Mouse (Mus musculus): Measurements from ENCODE around the gene Tmem189. TPM values are rescaled to one million over a fixed set of nuclear protein-coding genes. Genes with fewer than 3 reads are reported as not detected.

Tmem189 gene
- polyA plus RNA-seq (2015; fragmentation: Nextera tagmentation; extraction: Ambion mirVana), result 40.1 and 41.9 TPM in 2 replicates

DNA sequence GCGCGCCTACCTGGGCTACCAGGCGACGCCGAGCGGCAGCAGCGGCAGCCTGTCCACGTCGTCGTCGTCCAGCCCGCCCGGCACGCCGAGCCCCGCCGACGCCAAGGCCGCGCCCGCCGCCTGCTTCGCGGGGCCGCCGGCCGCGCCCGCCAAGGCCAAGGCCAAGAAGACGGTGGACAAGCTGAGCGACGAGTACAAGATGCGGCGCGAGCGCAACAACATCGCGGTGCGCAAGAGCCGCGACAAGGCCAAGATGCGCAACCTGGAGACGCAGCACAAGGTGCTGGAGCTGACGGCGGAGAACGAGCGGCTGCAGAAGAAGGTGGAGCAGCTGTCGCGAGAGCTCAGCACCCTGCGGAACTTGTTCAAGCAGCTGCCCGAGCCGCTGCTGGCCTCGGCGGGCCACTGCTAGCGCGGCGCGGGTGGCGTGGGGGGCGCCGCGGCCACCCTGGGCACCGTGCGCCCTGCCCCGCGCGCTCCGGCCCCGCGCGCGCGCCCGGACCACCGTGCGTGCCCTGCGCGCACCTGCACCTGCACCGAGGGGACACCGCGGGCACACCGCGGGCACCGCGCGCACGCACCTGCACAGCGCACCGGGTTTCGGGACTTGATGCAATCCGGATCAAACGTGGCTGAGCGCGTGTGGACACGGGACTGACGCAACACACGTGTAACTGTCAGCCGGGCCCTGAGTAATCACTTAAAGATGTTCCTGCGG lies at the start of gene Tmem189:
Gene Tmem189, minus strand, starts transcription at position 322 of the 718 bp plus-strand sequence.
- under 1% methylated on average over 80 of the region's 99 CpGs for WGBS
- Histone ChIP-seq H3K4me1 (replicated peaks) (peaks cover 20% of the 10 kb centered on the region), H3K4me2 (peak within 1 kb of the TSS; percentile 70), H3K4me3 (peak within 1 kb of the TSS; percentile 55), H3K27ac (replicated peaks) (no peak within 1 kb of the TSS), H3K36me3 (no peaks in the 10 kb centered on the region), H3K9ac (peak within 1 kb of the TSS; percentile 65), H3K9me3 (no peaks in the 10 kb centered on the region), H3K27me3 (peaks cover 79% of the 10 kb centered on the region)
- 0 out of 2 replicates have a peak, but pooled peaks have one; percentile 23 for ATAC-seq (ENCODE audit: low read depth)

DNA sequence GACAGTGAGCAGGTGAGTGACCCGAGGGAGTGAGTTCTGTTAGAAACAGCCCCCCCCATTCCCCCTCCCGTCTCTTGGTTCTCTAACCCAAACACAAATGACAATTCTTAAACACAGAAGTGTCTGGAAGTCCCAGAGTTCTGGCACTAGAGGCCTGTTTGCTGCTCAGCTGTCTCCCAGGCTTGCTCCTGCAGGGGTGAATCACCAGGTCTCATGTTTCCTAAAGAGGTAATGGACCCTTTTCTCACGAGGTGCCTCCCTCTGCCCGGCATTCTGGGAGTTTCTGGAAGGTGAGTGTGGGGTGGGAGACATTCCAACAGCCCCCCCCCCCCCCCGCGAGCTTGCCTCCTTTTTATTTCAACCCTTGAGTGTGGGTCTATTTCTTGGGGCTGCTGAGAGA lies 49.4 kb upstream of the Tmem189 start:
- WGBS, result 52% methylated on average over 6 of the region's 6 CpGs
- Histone ChIP-seq H3K9ac (no peak overlapping the region), H3K4me2 (no peak overlapping the region), H3K4me3 (no peak overlapping the region), H3K9me3 (no peaks in the 10 kb centered on the region), H3K27me3 (no peaks in the 10 kb centered on the region), H3K27ac (replicated peaks) (no peak overlapping the region), H3K36me3 (no peaks in the 10 kb centered on the region), H3K4me1 (replicated peaks) (no peaks in the 10 kb centered on the region; the same call in 1 of the 2 replicates)
- no peak for ATAC-seq (ENCODE audit: low read depth)

DNA sequence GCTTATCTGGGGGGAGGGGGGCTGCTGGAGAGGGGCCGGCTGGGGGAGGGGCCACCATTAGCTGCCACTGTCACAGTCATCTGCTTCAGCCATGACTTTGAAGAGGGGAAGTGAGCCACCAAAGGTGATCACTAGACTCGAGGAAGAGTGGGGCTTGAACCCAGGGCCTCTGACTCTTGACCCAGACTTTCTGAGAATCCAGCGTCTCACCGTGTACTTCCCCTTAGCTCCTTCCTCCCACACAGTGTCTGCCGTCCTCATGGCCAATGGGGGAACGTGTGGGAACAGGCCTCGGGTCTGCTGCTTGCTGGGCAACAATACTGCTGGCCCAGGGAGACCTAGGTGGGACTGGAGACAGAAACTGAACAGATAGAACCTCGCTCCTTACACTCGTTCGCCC lies 45.2 kb upstream of the Tmem189 start:
- H3K9ac ChIP-seq, result no peak overlapping the region
- no peaks in the 10 kb centered on the region for H3K27me3 ChIP-seq
- no peaks in the 10 kb centered on the region for H3K4me1 ChIP-seq (replicated peaks)
- 73% methylated on average over 10 of the region's 10 CpGs for WGBS
- H3K36me3 ChIP-seq, result no peaks in the 10 kb centered on the region
- no peak overlapping the region for H3K27ac ChIP-seq (replicated peaks)
- H3K9me3 ChIP-seq, result no peaks in the 10 kb centered on the region
- H3K4me3 ChIP-seq, result no peak overlapping the region
- ATAC-seq (ENCODE audit: low read depth), result no peak
- no peak overlapping the region for H3K4me2 ChIP-seq

DNA sequence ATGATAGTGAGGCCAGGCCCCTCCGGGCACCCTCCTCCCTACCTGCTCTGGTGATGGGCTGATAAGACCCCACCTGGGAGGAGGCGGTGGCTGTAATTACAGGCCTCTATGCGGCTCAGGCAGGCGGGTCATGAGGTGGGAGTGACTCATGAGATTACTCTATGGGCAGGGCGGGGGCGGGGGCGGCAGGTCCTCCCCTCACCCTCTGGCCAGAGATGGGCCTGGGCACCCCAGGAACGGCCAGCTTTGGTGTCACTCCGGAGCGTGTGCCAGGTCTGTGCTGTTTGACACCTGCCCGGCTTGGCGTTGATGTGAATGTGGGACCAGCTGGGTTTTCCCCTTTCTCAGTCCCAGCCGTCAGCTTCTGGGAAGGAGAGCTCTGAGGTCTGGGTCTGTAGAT lies 41.5 kb upstream of the Tmem189 start:
- no peak for ATAC-seq (ENCODE audit: low read depth)
- WGBS, result 68% methylated on average over 13 of the region's 13 CpGs
- Histone ChIP-seq H3K27ac (replicated peaks) (no peak overlapping the region), H3K9ac (no peak overlapping the region), H3K4me1 (replicated peaks) (peaks cover 9% of the 10 kb centered on the region; the same call in 1 of the 2 replicates), H3K4me3 (no peak overlapping the region), H3K36me3 (no peaks in the 10 kb centered on the region), H3K4me2 (no peak overlapping the region), H3K9me3 (no peaks in the 10 kb centered on the region), H3K27me3 (no peaks in the 10 kb centered on the region)

DNA sequence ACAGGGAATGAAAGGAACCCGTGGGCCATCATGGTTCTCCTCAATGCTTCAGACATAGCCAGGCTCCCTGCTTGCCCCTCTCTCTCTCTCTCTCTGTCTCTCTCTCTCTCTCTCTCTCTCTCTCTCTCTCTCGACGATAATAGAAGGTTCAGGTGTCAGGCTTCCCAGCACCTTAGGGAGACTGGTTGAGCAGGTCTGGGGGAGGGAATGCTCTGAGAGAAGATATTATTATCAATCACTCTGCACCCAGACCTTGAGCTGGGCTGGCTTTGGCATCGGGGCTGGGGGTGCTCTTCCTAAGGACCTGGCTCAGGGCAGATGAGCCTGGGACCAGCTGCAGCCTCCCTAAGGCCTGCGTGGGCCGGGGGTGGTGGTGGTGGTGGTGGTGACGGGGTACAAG lies 40.4 kb upstream of the Tmem189 start:
- peaks cover 9% of the 10 kb centered on the region; the same call in 1 of the 2 replicates for H3K4me1 ChIP-seq (replicated peaks)
- WGBS, result 80% methylated on average over 7 of the region's 7 CpGs
- no peak overlapping the region for H3K4me3 ChIP-seq
- ATAC-seq (ENCODE audit: low read depth), result no peak
- H3K27me3 ChIP-seq, result no peaks in the 10 kb centered on the region
- H3K27ac ChIP-seq (replicated peaks), result no peak overlapping the region
- H3K4me2 ChIP-seq, result no peak overlapping the region
- H3K9ac ChIP-seq, result no peak overlapping the region
- H3K9me3 ChIP-seq, result no peaks in the 10 kb centered on the region
- H3K36me3 ChIP-seq, result no peaks in the 10 kb centered on the region

DNA sequence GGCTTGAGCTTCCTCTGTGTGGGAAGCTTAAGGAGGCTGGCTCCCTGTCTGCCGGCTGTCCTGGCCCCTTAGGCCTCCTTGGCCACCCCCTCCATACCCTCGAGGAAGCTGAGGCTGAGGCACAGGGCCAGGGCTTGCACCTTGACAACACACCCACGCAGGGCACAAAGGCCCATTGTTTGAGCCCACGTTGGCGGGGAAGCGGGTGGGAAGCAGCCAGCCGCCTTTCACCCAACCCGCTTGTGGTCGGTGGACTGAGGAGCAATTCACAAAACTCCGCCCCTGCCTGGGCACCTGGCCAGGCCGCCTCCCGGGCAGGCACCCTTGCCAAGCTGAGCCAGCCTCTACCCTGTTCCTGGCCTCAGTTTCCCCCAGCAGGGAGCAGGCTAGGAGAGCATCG lies 37.5 kb upstream of the Tmem189 start:
- no peaks in the 10 kb centered on the region for H3K27me3 ChIP-seq

DNA sequence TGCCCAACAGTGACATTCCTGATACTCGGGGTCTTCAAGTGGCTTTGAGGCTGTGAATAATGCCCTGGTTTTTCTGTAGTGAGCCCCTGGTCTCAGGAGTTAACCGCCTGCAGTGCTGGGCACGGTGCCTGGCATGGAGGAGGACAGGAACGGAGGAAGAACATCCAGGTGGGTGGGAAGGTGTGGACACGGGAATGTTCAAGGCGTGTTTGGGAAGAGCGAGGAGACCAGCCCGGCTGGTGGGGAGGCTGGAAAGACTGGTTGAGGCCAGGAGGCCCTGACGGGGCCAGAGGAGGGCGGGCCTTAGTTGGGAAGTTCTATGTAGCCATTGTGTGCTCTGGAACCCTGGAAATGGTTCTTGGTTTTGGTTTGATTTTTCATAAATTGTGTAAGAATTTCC lies 36.3 kb upstream of the Tmem189 start:
- Histone ChIP-seq H3K27ac (replicated peaks) (no peak overlapping the region), H3K4me1 (replicated peaks) (peaks cover 13% of the 10 kb centered on the region; the same call in 1 of the 2 replicates), H3K9me3 (no peaks in the 10 kb centered on the region), H3K36me3 (no peaks in the 10 kb centered on the region), H3K4me3 (no peak overlapping the region), H3K4me2 (no peak overlapping the region), H3K27me3 (no peaks in the 10 kb centered on the region), H3K9ac (no peak overlapping the region)
- ATAC-seq (ENCODE audit: low read depth), result no peak
- 94% methylated on average over 10 of the region's 10 CpGs for WGBS

More for the DNA sequence above, 37.5 kb upstream of the Tmem189 start:
- WGBS, result 47% methylated on average over 13 of the region's 13 CpGs
- Histone ChIP-seq H3K9ac (no peak overlapping the region), H3K4me3 (no peak overlapping the region), H3K4me2 (no peak overlapping the region), H3K36me3 (no peaks in the 10 kb centered on the region), H3K9me3 (no peaks in the 10 kb centered on the region), H3K4me1 (replicated peaks) (peaks cover 12% of the 10 kb centered on the region; the same call in 1 of the 2 replicates), H3K27ac (replicated peaks) (no peak overlapping the region)
- peak; percentile 72; the same call in 1 of the 2 replicates for ATAC-seq (ENCODE audit: low read depth)

DNA sequence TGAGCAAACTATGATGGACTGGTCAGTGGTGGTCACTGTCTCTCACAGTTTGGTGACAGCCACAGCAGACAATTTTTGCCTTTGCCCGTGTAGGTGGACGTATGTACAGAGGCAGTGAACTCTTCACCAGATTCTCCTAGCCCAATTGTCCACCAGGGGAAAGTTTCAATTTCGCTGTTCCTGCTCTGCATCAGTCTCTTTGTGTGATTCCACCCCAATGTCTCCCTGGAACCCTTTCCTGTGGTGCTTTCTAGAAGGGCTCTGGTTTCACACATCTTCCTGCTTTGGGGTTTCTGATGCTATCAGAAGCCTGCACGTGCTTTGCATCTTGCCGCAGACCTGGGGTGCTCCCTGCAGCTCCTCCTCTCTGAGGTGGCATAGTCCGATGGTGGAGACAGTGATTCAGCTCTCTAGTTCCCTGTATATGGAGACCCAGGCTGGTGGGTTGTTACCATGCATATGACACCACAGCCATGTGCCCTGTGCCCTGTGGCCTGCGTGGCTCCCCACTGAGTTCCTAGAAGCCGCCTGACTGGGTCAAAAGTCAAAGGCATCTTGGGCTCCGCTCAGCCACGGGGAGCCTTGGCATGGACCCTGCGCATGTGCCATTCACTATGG lies 34.1 kb upstream of the Tmem189 start:
- H3K36me3 ChIP-seq, result no peaks in the 10 kb centered on the region
- no peaks in the 10 kb centered on the region for H3K9me3 ChIP-seq
- H3K27me3 ChIP-seq, result no peaks in the 10 kb centered on the region
- ATAC-seq (ENCODE audit: low read depth), result no peak
- no peak overlapping the region for H3K4me3 ChIP-seq
- H3K27ac ChIP-seq (replicated peaks), result no peak overlapping the region
- WGBS, result 83% methylated on average over 11 of the region's 11 CpGs
- H3K9ac ChIP-seq, result no peak overlapping the region
- peaks cover 13% of the 10 kb centered on the region; the same call in 1 of the 2 replicates for H3K4me1 ChIP-seq (replicated peaks)
- no peak overlapping the region for H3K4me2 ChIP-seq

DNA sequence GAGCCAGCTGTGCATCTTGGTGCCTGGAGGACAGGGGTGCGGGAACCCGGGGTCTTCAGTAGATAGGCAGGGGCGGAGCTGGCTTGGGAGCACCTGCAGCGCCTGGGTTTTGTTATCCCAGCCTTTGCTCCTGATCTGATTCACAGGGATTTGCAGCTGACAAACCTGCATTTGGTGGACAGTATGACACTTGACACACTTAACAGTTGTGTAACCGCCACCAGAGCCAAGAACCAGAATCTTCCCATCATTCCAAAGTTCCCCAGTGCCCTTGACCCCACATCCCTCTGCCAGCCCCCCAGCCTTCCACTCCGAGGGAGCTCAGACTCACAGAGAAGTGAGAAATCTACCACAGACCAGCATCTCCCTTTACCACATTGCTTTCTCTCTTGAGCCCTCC lies 32.9 kb upstream of the Tmem189 start:
- no peak overlapping the region for H3K27ac ChIP-seq (replicated peaks)
- ATAC-seq (ENCODE audit: low read depth), result no peak
- H3K9ac ChIP-seq, result no peak overlapping the region
- WGBS, result 57% methylated on average over 6 of the region's 6 CpGs
- H3K9me3 ChIP-seq, result no peaks in the 10 kb centered on the region
- H3K4me2 ChIP-seq, result no peak overlapping the region
- peaks cover 13% of the 10 kb centered on the region; the same call in 1 of the 2 replicates for H3K4me1 ChIP-seq (replicated peaks)
- H3K36me3 ChIP-seq, result no peaks in the 10 kb centered on the region
- no peak overlapping the region for H3K4me3 ChIP-seq
- no peaks in the 10 kb centered on the region for H3K27me3 ChIP-seq

DNA sequence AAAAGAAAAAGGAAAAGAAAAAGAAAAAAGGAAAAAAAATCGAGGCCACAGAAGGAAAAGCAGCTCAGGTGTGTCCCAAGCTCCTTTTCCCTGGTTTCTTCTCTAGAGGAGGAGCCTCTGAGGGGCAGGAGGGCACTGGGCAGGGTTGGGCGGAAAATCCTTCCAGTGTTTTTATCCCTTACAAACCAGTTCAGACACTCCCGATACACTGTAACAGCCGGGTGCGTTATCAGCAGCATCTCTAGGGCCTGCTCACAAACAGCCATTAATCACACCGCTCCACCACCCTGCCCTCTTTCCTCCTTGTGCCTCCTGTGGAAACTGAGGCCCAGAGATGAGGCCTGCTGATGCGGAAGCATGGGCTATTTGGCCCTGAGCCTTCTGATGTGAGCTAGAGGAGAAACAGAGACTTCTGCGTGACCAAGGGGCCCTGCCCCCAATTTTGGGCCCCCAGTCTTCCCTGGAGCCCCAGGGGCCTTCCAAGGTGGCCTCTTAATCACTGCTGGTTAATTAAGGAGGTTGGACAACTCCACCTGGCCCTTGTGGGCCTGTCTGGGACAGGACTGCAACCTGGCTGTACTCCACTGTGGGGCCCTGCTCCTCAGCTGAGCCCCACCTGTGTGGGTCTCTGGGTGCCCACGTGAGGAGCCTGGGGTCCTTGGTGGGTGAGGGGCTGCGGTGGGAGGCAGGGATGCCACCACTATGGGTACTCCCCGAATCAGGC lies 31.7 kb upstream of the Tmem189 start:
- Histone ChIP-seq H3K36me3 (no peaks in the 10 kb centered on the region), H3K9me3 (no peaks in the 10 kb centered on the region), H3K4me1 (replicated peaks) (peaks cover 4% of the 10 kb centered on the region; the same call in 1 of the 2 replicates), H3K4me2 (no peak overlapping the region), H3K4me3 (no peak overlapping the region), H3K27me3 (no peaks in the 10 kb centered on the region), H3K9ac (no peak overlapping the region), H3K27ac (replicated peaks) (no peak overlapping the region)
- 81% methylated on average over 11 of the region's 11 CpGs for WGBS
- ATAC-seq (ENCODE audit: low read depth), result no peak

DNA sequence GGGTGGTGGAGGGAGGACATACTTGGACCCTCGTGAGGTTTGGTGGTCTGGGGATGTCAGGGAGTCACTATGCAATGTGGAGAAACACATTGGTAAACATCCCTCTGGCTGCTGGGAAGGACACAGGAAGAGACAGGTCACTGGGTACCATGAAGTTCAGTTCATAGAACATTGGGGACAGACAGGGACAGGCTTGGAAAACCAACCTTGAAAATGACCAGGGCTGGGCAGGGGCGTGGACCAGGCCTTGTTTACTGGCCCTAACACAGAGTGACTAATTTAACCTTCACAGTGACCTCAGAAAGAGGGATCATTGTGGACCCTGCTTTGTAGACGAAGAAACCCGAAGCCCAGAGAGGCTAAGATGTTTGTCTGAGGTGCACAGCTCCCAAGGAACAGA lies 29.9 kb upstream of the Tmem189 start:
- Histone ChIP-seq H3K36me3 (no peaks in the 10 kb centered on the region), H3K4me2 (no peak overlapping the region), H3K27me3 (no peaks in the 10 kb centered on the region), H3K4me3 (no peak overlapping the region), H3K27ac (replicated peaks) (no peak overlapping the region), H3K4me1 (replicated peaks) (peaks cover 4% of the 10 kb centered on the region; the same call in 1 of the 2 replicates), H3K9ac (no peak overlapping the region), H3K9me3 (no peaks in the 10 kb centered on the region)
- 87% methylated on average over 4 of the region's 4 CpGs for WGBS
- no peak for ATAC-seq (ENCODE audit: low read depth)

DNA sequence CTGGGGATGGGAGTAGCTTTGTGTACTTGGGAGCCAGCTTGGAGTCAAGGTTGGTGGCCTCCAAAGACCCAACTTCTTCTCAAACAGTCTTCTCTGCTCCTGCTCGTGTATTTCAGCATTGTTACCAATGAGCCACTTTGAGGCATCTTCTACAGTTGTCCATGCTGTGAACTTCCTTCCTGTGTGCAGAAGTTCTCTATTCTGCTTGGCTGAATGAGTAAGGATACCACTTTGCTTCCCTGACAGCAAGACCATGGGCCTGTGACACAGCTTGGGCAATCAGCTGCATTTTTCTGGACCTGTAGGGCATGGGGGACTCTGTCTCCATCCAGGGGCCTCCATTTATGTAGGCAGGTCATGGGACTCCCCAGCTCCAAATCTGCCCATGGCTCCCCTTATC lies 27.6 kb upstream of the Tmem189 start:
- H3K9me3 ChIP-seq, result no peaks in the 10 kb centered on the region
- H3K4me1 ChIP-seq (replicated peaks), result peaks cover 1% of the 10 kb centered on the region; the same call in 1 of the 2 replicates
- no peaks in the 10 kb centered on the region for H3K36me3 ChIP-seq
- ATAC-seq (ENCODE audit: low read depth), result no peak
- 88% methylated on average over 1 of the region's 1 CpGs for WGBS
- H3K4me2 ChIP-seq, result no peak overlapping the region
- H3K9ac ChIP-seq, result no peak overlapping the region
- H3K4me3 ChIP-seq, result no peak overlapping the region
- H3K27me3 ChIP-seq, result no peaks in the 10 kb centered on the region
- H3K27ac ChIP-seq (replicated peaks), result no peak overlapping the region

Measured in neural tube, embryonic 13.5 days (tissue).